Mouse (Mus musculus): ENCODE measurements around the gene Fgf18. TPM values are rescaled to one million over a fixed set of nuclear protein-coding genes. Genes with fewer than 3 reads are reported as not detected.
A peak's percentile ranks its signal among the peaks of the same experiment; 100 is the strongest.

Fgf18 gene
- polyA plus RNA-seq, 1 experiment from 2014 or later: 4.3 TPM

GRCm38 (mm10) chr11:33148338-33149087, 1.3 kb upstream of the Fgf18 start:
- Histone ChIP-seq H3K4me3 (peak overlapping the region; percentile 62), H3K4me1 (peaks cover 38% of the 10 kb centered on the region), H3K4me2 (replicated peaks) (peak overlapping the region; percentile 76), H3K36me3 (peaks cover 33% of the 10 kb centered on the region), H3K27ac (replicated peaks) (peak overlapping the region; percentile 67; the same call in 1 of the 2 replicates), H3K9ac (replicated peaks) (0 out of 2 replicates have a peak overlapping the region, but pooled peaks have one; percentile 60), H3K27me3 (peaks cover 9% of the 10 kb centered on the region; the same call in 1 of the 2 replicates), H3K9me3 (no peaks in the 10 kb centered on the region)
- WGBS: 7% methylated on average over 23 of the region's 23 CpGs
- ATAC-seq (replicated peaks): peak; percentile 39

GRCm38 (mm10) chr11:33147572-33148337, 555 bp upstream of the Fgf18 start:
- H3K36me3 ChIP-seq: peaks cover 30% of the 10 kb centered on the region
- H3K4me3 ChIP-seq: peak overlapping the region; percentile 62
- peaks cover 11% of the 10 kb centered on the region; the same call in 1 of the 2 replicates for H3K27me3 ChIP-seq
- peak overlapping the region; percentile 67 for H3K27ac ChIP-seq (replicated peaks)
- no peaks in the 10 kb centered on the region for H3K9me3 ChIP-seq
- peaks cover 38% of the 10 kb centered on the region for H3K4me1 ChIP-seq
- ATAC-seq (replicated peaks): peak; percentile 61
- H3K9ac ChIP-seq (replicated peaks): peak overlapping the region; percentile 60
- H3K4me2 ChIP-seq (replicated peaks): peak overlapping the region; percentile 76
- WGBS: under 1% methylated on average over 82 of the region's 85 CpGs

GRCm38 (mm10) chr11:33146651-33147131, 509 bp downstream of the Fgf18 start:
- H3K4me3 ChIP-seq: peak overlapping the region; percentile 62
- H3K9me3 ChIP-seq: no peaks in the 10 kb centered on the region
- peak overlapping the region; percentile 60 for H3K9ac ChIP-seq (replicated peaks)
- peak overlapping the region; percentile 67 for H3K27ac ChIP-seq (replicated peaks)
- H3K4me2 ChIP-seq (replicated peaks): peak overlapping the region; percentile 76
- peaks cover 38% of the 10 kb centered on the region for H3K4me1 ChIP-seq
- peaks cover 11% of the 10 kb centered on the region; the same call in 1 of the 2 replicates for H3K27me3 ChIP-seq
- H3K36me3 ChIP-seq: peaks cover 25% of the 10 kb centered on the region
- WGBS: under 1% methylated on average over 30 of the region's 30 CpGs
- ATAC-seq (replicated peaks): peak; percentile 14; the same call in 1 of the 2 replicates

- H3K27ac ChIP-seq (replicated peaks): peak overlapping the region; percentile 67
- H3K9ac ChIP-seq (replicated peaks): no peak overlapping the region; the same call in 1 of the 2 replicates
- H3K9me3 ChIP-seq: no peaks in the 10 kb centered on the region
- peak overlapping the region; percentile 62 for H3K4me3 ChIP-seq
- H3K4me1 ChIP-seq: peaks cover 38% of the 10 kb centered on the region
- H3K36me3 ChIP-seq: peaks cover 19% of the 10 kb centered on the region
- H3K27me3 ChIP-seq: peaks cover 11% of the 10 kb centered on the region; the same call in 1 of the 2 replicates
- peak; percentile 68 for ATAC-seq (replicated peaks)
- WGBS: under 1% methylated on average over 9 of the region's 9 CpGs
- H3K4me2 ChIP-seq (replicated peaks): peak overlapping the region; percentile 76
Measured at GRCm38 (mm10) chr11:33146143-33146497, 1.1 kb downstream of the Fgf18 start.

GRCm38 (mm10) chr11:33145201-33146142, 1.7 kb downstream of the Fgf18 start:
- H3K4me1 ChIP-seq: peaks cover 38% of the 10 kb centered on the region
- peak overlapping the region; percentile 51; the same call in 1 of the 2 replicates for H3K27ac ChIP-seq (replicated peaks)
- no peak overlapping the region for H3K9ac ChIP-seq (replicated peaks)
- H3K9me3 ChIP-seq: no peaks in the 10 kb centered on the region
- peak overlapping the region; percentile 62 for H3K4me3 ChIP-seq
- H3K4me2 ChIP-seq (replicated peaks): peak overlapping the region; percentile 76
- H3K27me3 ChIP-seq: peaks cover 11% of the 10 kb centered on the region; the same call in 1 of the 2 replicates
- H3K36me3 ChIP-seq: peaks cover 12% of the 10 kb centered on the region
- peak; percentile 4; the same call in 1 of the 2 replicates for ATAC-seq (replicated peaks)
- WGBS: 9% methylated on average over 7 of the region's 7 CpGs

- ATAC-seq (replicated peaks): no peak
Measured at GRCm38 (mm10) chr11:33143906-33144305, 3.3 kb downstream of the Fgf18 start.

GRCm38 (mm10) chr11:33142801-33143200, 4.4 kb downstream of the Fgf18 start:
- no peak for ATAC-seq (replicated peaks)
- H3K36me3 ChIP-seq: no peaks in the 10 kb centered on the region
- WGBS: 78% methylated on average over 1 of the region's 1 CpGs
- no peak overlapping the region for H3K4me2 ChIP-seq (replicated peaks)
- no peak overlapping the region for H3K9ac ChIP-seq (replicated peaks)
- H3K4me1 ChIP-seq: peaks cover 32% of the 10 kb centered on the region
- H3K9me3 ChIP-seq: no peaks in the 10 kb centered on the region
- H3K27ac ChIP-seq (replicated peaks): no peak overlapping the region
- H3K4me3 ChIP-seq: no peak overlapping the region
- H3K27me3 ChIP-seq: peaks cover 11% of the 10 kb centered on the region; the same call in 1 of the 2 replicates

More at GRCm38 (mm10) chr11:33143906-33144305, 3.3 kb downstream of the Fgf18 start:
- H3K36me3 ChIP-seq: no peaks in the 10 kb centered on the region
- no peak overlapping the region for H3K4me2 ChIP-seq (replicated peaks)
- H3K27me3 ChIP-seq: peaks cover 11% of the 10 kb centered on the region; the same call in 1 of the 2 replicates
- peaks cover 38% of the 10 kb centered on the region for H3K4me1 ChIP-seq
- no peak overlapping the region for H3K9ac ChIP-seq (replicated peaks)
- 11% methylated on average over 9 of the region's 9 CpGs for WGBS
- H3K4me3 ChIP-seq: no peak overlapping the region
- H3K9me3 ChIP-seq: no peaks in the 10 kb centered on the region
- no peak overlapping the region for H3K27ac ChIP-seq (replicated peaks)

GRCm38 (mm10) chr11:33140111-33140460, 7.1 kb downstream of the Fgf18 start:
- no peak overlapping the region for H3K4me3 ChIP-seq

GRCm38 (mm10) chr11:33139458-33140110, 7.6 kb downstream of the Fgf18 start:
- no peak for ATAC-seq (replicated peaks)
- no peaks in the 10 kb centered on the region for H3K36me3 ChIP-seq
- H3K27me3 ChIP-seq: peaks cover 5% of the 10 kb centered on the region; the same call in 1 of the 2 replicates
- H3K4me3 ChIP-seq: no peak overlapping the region
- H3K4me1 ChIP-seq: peaks cover 9% of the 10 kb centered on the region
- 81% methylated on average over 9 of the region's 9 CpGs for WGBS
- no peaks in the 10 kb centered on the region for H3K9me3 ChIP-seq
- H3K4me2 ChIP-seq (replicated peaks): no peak overlapping the region
- no peak overlapping the region for H3K9ac ChIP-seq (replicated peaks)
- H3K27ac ChIP-seq (replicated peaks): no peak overlapping the region

More at GRCm38 (mm10) chr11:33140111-33140460, 7.1 kb downstream of the Fgf18 start:
- Histone ChIP-seq H3K4me1 (peaks cover 13% of the 10 kb centered on the region), H3K4me2 (replicated peaks) (no peak overlapping the region), H3K27me3 (peaks cover 8% of the 10 kb centered on the region; the same call in 1 of the 2 replicates), H3K9me3 (no peaks in the 10 kb centered on the region), H3K9ac (replicated peaks) (no peak overlapping the region), H3K36me3 (no peaks in the 10 kb centered on the region), H3K27ac (replicated peaks) (no peak overlapping the region)
- ATAC-seq (replicated peaks): no peak
- WGBS: 86% methylated on average over 5 of the region's 5 CpGs

GRCm38 (mm10) chr11:33138686-33139085, 8.5 kb downstream of the Fgf18 start:
- Histone ChIP-seq H3K27ac (replicated peaks) (no peak overlapping the region), H3K9ac (replicated peaks) (no peak overlapping the region), H3K36me3 (no peaks in the 10 kb centered on the region), H3K4me1 (peaks cover under 1% of the 10 kb centered on the region), H3K9me3 (no peaks in the 10 kb centered on the region), H3K4me2 (replicated peaks) (no peak overlapping the region), H3K27me3 (peaks cover 3% of the 10 kb centered on the region; the same call in 1 of the 2 replicates), H3K4me3 (no peak overlapping the region)
- ATAC-seq (replicated peaks): no peak
- WGBS: 89% methylated on average over 5 of the region's 5 CpGs
